Mouse (Mus musculus): ENCODE measurements at regions not wholly inside any gene's neighbourhood (a gene's known extent, or its start where the extent isn't known, plus 50 kb on each side); places are given as distances from the start of the nearest gene placed in this dataset.
"Not testable (repeated sequence)": the region's sequence is repeated elsewhere in the genome, so short reads cannot be mapped to it uniquely, and the experiment has no call there.

DNA sequence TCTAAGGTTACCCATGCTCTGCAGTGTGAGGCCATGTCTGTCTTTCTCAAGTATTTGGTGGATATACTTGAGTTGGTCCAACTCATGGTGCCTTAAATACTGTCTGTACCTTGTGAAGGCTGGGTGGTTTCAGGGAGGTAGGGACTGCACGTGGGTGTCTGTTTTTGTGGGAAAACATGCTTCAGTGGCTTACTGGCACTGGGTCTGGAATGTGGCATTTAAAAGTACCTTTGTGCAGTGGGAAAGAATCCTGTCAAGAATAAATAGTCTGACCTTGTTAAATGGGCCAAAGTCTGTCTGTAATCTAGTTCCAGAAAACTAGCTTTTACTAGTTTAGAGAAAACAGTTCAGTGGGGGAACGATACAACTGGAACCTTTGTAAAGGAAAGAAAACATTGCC lies 157.5 kb upstream of the Vmn1r3 start:
- DNase-seq (ENCODE audit: low spot score in 2 of 2); intact Hi-C loops (cut with DNase I): not testable (repeated sequence)

DNA sequence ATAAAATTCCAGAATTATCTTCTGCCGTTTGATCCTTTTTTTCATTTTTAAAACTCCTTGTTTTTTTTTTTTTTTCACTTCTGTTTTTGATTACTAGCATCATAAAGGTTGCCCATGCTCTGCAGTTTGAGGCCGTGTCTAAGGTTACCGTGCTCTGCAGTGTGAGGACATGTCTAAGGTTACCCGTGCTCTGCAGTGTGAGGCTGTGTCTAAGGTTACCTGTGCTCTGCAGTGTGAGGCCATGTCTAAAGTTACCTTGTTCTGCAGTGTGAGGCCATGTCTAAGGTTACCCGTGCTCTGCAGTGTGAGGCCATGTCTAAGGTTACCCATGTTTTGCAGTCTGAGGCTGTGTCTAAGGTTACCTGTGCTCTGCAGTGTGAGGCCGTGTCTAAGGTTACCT lies 157.0 kb upstream of the Vmn1r3 start:
- DNase-seq (ENCODE audit: low spot score in 2 of 2); intact Hi-C loops (cut with DNase I): not testable (repeated sequence)
